Mouse (Mus musculus) kidney, adult 2 months (tissue): ENCODE data around the gene Prmt1.

ENCODE experiments used
- CTCF ChIP-seq: fragments of 200-500 bp; conservative IDR thresholded peaks from 2 replicates; pipeline ENCODE4 v1.5.1; 2011; ENCODE audit warnings: low read depth, mild to moderate bottlenecking, control low read depth, low read length, moderate library complexity, mixed read lengths; ENCODE audit not compliant: insufficient read depth, insufficient read length
- POLR2A ChIP-seq: fragments of 200-500 bp; IDR thresholded peaks from one replicate; pipeline ENCODE4 v1.6.1; 2011; ENCODE audit warnings: low read depth, low read length, control low read depth

- TF ChIP-seq POLR2A (no peak), CTCF (no peak)
These were observed 12.8 kb downstream of the Prmt1 start for GRCm38 (mm10) chr7:44973415-44974130.
